Mouse (Mus musculus): ENCODE measurements at regions not wholly inside any gene's neighbourhood (a gene's known extent, or its start where the extent isn't known, plus 50 kb on each side); places are given as distances from the start of the nearest gene placed in this dataset.

- DNase-seq (ENCODE audit: low spot score in 2 of 2) = no peak
These were observed 101.7 kb upstream of the Mki67 start for GRCm38 (mm10) chr7:135817868-135818267.

GRCm38 (mm10) chr7:135818298-135818697 lies 102.1 kb upstream of the Mki67 start:
- DNase-seq (ENCODE audit: low spot score in 2 of 2) = no peak

- DNase-seq (ENCODE audit: low spot score in 2 of 2) = no peak
These were observed 108.0 kb upstream of the Mki67 start for GRCm38 (mm10) chr7:135823884-135824750.

- DNase-seq (ENCODE audit: low spot score in 2 of 2) = no peak
These were observed 113.1 kb upstream of the Mki67 start for GRCm38 (mm10) chr7:135829246-135829645.

- DNase-seq (ENCODE audit: low spot score in 2 of 2) = no peak
These were observed 117.3 kb upstream of the Mki67 start for GRCm38 (mm10) chr7:135833425-135833824.

- DNase-seq (ENCODE audit: low spot score in 2 of 2) = peak; percentile 41 to 74
These were observed 120.9 kb upstream of the Mki67 start for GRCm38 (mm10) chr7:135836808-135837733.

- no peak for DNase-seq (ENCODE audit: low spot score in 2 of 2)
These were observed 127.9 kb upstream of the Mki67 start for GRCm38 (mm10) chr7:135844018-135844417.

GRCm38 (mm10) chr7:135847304-135847703 lies 131.1 kb upstream of the Mki67 start:
- DNase-seq (ENCODE audit: low spot score in 2 of 2) = no peak

GRCm38 (mm10) chr7:135848170-135848569 lies 132.0 kb upstream of the Mki67 start:
- DNase-seq (ENCODE audit: low spot score in 2 of 2) = no peak

GRCm38 (mm10) chr7:135848833-135849232 lies 132.7 kb upstream of the Mki67 start:
- no peak for DNase-seq (ENCODE audit: low spot score in 2 of 2)

GRCm38 (mm10) chr7:135853127-135853813 lies 137.1 kb upstream of the Mki67 start:
- DNase-seq (ENCODE audit: low spot score in 2 of 2) = no peak

GRCm38 (mm10) chr7:135853814-135854324 lies 137.7 kb upstream of the Mki67 start:
- no peak for DNase-seq (ENCODE audit: low spot score in 2 of 2)

GRCm38 (mm10) chr7:135860288-135860687 lies 144.1 kb upstream of the Mki67 start:
- DNase-seq (ENCODE audit: low spot score in 2 of 2) = no peak

- no peak for DNase-seq (ENCODE audit: low spot score in 2 of 2)
These were observed 144.7 kb upstream of the Mki67 start for GRCm38 (mm10) chr7:135860741-135861408.

- no peak for DNase-seq (ENCODE audit: low spot score in 2 of 2)
These were observed 145.2 kb upstream of the Mki67 start for GRCm38 (mm10) chr7:135861409-135861805.

GRCm38 (mm10) chr7:135863581-135864426 lies 147.6 kb upstream of the Mki67 start:
- DNase-seq (ENCODE audit: low spot score in 2 of 2) = no peak

- DNase-seq (ENCODE audit: low spot score in 2 of 2) = no peak
These were observed 154.8 kb upstream of the Mki67 start for GRCm38 (mm10) chr7:135870981-135871380.

- no peak for DNase-seq (ENCODE audit: low spot score in 2 of 2)
These were observed 161.1 kb upstream of the Mki67 start for GRCm38 (mm10) chr7:135877091-135877874.

- no peak for DNase-seq (ENCODE audit: low spot score in 2 of 2)
These were observed 162.6 kb upstream of the Mki67 start for GRCm38 (mm10) chr7:135878750-135879149.

Measured in layer of hippocampus, adult 8-10 months (tissue).